Mouse (Mus musculus) myocyte (in vitro differentiated cells): ENCODE data around the gene Foxd4.

Source experiments
- CEBPB ChIP-seq: IDR thresholded peaks from 2 replicates; pipeline ENCODE4 v1.6.1; 2011; ENCODE audit warnings: mild to moderate bottlenecking, moderate library complexity; ENCODE audit not compliant: poor library complexity, insufficient read depth, severe bottlenecking
- MAX ChIP-seq: IDR thresholded peaks from one replicate; pipeline ENCODE4 v1.6.1; 2011; ENCODE audit warnings: low read depth, mild to moderate bottlenecking, control low read depth
- MYOG ChIP-seq, 3 experiments: IDR thresholded peaks; one replicate each; pipeline ENCODE4 v1.6.1; 2011; ENCODE audit warnings: control low read depth in 2 of 3, low read depth in 2 of 3, mild to moderate bottlenecking in 2 of 3; ENCODE audit not compliant: insufficient read length in 2 of 3, control insufficient read depth in 1 of 3, insufficient read depth in 1 of 3

DNA sequence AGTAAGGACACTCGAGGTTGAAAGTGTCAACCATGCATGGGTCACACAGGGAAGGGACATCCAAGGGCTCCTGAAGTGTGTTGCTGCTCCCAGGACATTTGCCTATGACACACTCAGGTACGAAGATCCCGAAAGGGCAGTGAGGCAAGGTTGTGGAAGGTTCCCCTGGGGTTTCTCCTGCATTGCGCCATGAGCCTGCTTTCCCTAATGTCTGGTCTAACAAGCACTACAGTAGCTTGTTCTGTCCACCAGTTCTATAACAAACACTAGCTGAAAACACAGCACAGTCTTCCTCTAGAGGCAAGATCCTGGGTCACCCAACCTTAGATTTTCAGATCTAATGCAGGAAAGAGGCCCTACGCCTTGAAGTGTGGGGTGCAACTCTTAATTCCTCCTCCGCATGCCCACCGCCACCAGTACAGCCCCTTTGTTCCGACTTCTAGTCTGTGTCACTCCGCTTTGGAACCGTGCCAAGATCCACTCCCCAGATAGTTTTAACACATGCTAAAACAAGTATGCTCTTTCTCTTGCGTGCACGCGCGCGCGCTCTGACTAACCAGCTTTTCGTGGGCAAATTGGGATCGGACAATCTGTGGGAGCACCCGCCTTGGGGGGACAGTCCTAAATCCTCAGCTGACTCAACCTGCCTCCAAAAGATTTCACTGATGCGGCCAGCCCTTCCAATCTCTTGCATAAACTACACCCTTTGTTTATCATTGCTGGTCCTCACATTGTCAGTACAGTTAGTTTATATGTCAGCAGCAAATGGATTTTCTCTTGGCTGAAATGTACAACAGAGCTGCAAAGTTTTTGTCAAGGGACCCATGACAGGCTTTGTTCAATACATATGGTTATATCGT lies 49.3 kb downstream of the Foxd4 start:
- TF ChIP-seq MAX (no peak), CEBPB (no peak), MYOG (IDR thresholded peaks at IDR 0.05; ENCODE audit: control insufficient read depth in 1 of 3, insufficient read depth in 1 of 3, insufficient read length in 2 of 3, low read depth in 2 of 3) (peak in 1 of 3 experiments; percentile 26)
